In the genomic region with DNA sequence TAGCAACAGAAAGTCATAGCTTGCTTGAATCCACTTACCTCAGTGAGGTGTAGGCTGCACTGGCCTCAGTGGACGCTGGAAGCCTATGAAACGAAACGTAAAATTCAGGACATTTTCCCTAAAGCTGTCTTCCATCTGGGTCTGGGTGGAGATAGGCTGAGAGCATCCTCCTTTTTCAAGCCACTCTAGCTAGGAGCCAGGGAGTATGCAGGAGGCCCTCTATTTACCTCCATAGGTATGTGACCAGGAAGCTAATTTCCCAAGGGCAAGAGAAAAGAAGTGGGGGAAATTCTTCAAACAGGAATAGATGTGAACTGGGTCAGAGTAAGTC, we compare ENCODE assay signal across 10 mouse cellular contexts.
DNase-seq lines count a peak whose midpoint lies in the region; ATAC-seq lines count a peak whose summit lies in the region.
"Had no signal": no experiment of that assay in that cellular context is flagged by ENCODE, and none has a peak within 500 bp of the region (broad histone marks: within the 10 kb centered on the region; RNA-seq: fewer than 3 reads in every experiment).

No protein-coding gene starts in this region.

- H3K4me1 ChIP-seq in embryonic facial prominence, embryonic 11.5 days (ENCODE audit: control insufficient read depth, insufficient read depth, low read length): no peaks in the 10 kb centered on the region
- peaks cover 7% of the 10 kb centered on the region for H3K4me1 ChIP-seq in embryonic facial prominence, embryonic 10.5 days
- H3K4me1 ChIP-seq in hindbrain, embryonic 13.5 days (replicated peaks): no peaks in the 10 kb centered on the region; the same call in 1 of the 2 replicates
- H3K4me1 ChIP-seq in hindbrain, embryonic 10.5 days (replicated peaks): peaks cover 5% of the 10 kb centered on the region
- H3K4me1 ChIP-seq in neural tube, embryonic 12.5 days: no peaks in the 10 kb centered on the region
- 0 out of 2 replicates have a peak, but pooled peaks cover 6% of the 10 kb centered on the region for H3K4me1 ChIP-seq in neural tube, embryonic 15.5 days
- H3K4me1 ChIP-seq: limb, embryonic 12.5 days had no signal

- peak overlapping the region; percentile 50; the same call in 1 of the 2 replicates for H3K9ac ChIP-seq in embryonic facial prominence, embryonic 11.5 days (replicated peaks; ENCODE audit: low read length)
- no peak overlapping the region for H3K9ac ChIP-seq in hindbrain, embryonic 13.5 days
- H3K9ac ChIP-seq in neural tube, embryonic 12.5 days: no peak overlapping the region
- no peak overlapping the region for H3K9ac ChIP-seq in neural tube, embryonic 15.5 days (replicated peaks)
- H3K9ac ChIP-seq: limb, embryonic 12.5 days had no signal

- no peak overlapping the region for H3K27ac ChIP-seq in embryonic facial prominence, embryonic 11.5 days (replicated peaks; ENCODE audit: low read depth, low read length)
- no peak overlapping the region for H3K27ac ChIP-seq in embryonic facial prominence, embryonic 10.5 days (replicated peaks)
- H3K27ac ChIP-seq in hindbrain, embryonic 13.5 days: no peak overlapping the region
- H3K27ac ChIP-seq in hindbrain, embryonic 10.5 days: no peak overlapping the region
- H3K27ac ChIP-seq in neural tube, embryonic 12.5 days: no peak overlapping the region
- no peak overlapping the region for H3K27ac ChIP-seq in neural tube, embryonic 15.5 days (replicated peaks)
- H3K27ac ChIP-seq: limb, embryonic 12.5 days had no signal

- H3K9me3 ChIP-seq in embryonic facial prominence, embryonic 11.5 days (replicated peaks; ENCODE audit: control insufficient read depth, low read length): no peaks in the 10 kb centered on the region
- H3K9me3 ChIP-seq in embryonic facial prominence, embryonic 10.5 days: no peaks in the 10 kb centered on the region
- H3K9me3 ChIP-seq in hindbrain, embryonic 13.5 days: no peaks in the 10 kb centered on the region
- H3K9me3 ChIP-seq in hindbrain, embryonic 10.5 days: no peaks in the 10 kb centered on the region
- no peaks in the 10 kb centered on the region for H3K9me3 ChIP-seq in neural tube, embryonic 12.5 days
- H3K9me3 ChIP-seq in neural tube, embryonic 15.5 days (replicated peaks): no peaks in the 10 kb centered on the region
- H3K9me3 ChIP-seq: limb, embryonic 12.5 days had no signal

- H3K4me3 ChIP-seq in embryonic facial prominence, embryonic 11.5 days (ENCODE audit: low read depth, low read length): no peak overlapping the region
- no peak overlapping the region for H3K4me3 ChIP-seq in embryonic facial prominence, embryonic 10.5 days
- H3K4me3 ChIP-seq in hindbrain, embryonic 13.5 days: no peak overlapping the region
- no peak overlapping the region for H3K4me3 ChIP-seq in hindbrain, embryonic 10.5 days
- H3K4me3 ChIP-seq in neural tube, embryonic 12.5 days: no peak overlapping the region
- 0 out of 2 replicates have a peak overlapping the region, but pooled peaks have one; percentile 31 for H3K4me3 ChIP-seq in neural tube, embryonic 15.5 days (replicated peaks)
- H3K4me3 ChIP-seq: erythroblast, embryonic 14.5 days; limb, embryonic 12.5 days had no signal

- no peaks in the 10 kb centered on the region for H3K36me3 ChIP-seq in embryonic facial prominence, embryonic 11.5 days (replicated peaks; ENCODE audit: control insufficient read depth, insufficient read depth, low read depth, low read length)
- H3K36me3 ChIP-seq in embryonic facial prominence, embryonic 10.5 days (replicated peaks): no peaks in the 10 kb centered on the region
- no peaks in the 10 kb centered on the region for H3K36me3 ChIP-seq in hindbrain, embryonic 13.5 days
- H3K36me3 ChIP-seq in hindbrain, embryonic 10.5 days: no peaks in the 10 kb centered on the region
- H3K36me3 ChIP-seq in neural tube, embryonic 12.5 days: no peaks in the 10 kb centered on the region
- H3K36me3 ChIP-seq in neural tube, embryonic 15.5 days: no peaks in the 10 kb centered on the region
- H3K36me3 ChIP-seq: limb, embryonic 12.5 days had no signal

- no peak for DNase-seq in embryonic facial prominence, embryonic 11.5 days (ENCODE audit: low spot score)
- DNase-seq in embryonic facial prominence, embryonic 10.5 days (ENCODE audit: low spot score): no peak
- DNase-seq in hindbrain, embryonic 10.5 days (ENCODE audit: low spot score): no peak
- DNase-seq in neural tube, embryonic 10.5 days (ENCODE audit: extremely low spot score, low spot score): no peak
- DNase-seq in kidney, adult 8-10 months: no peak

- WGBS in embryonic facial prominence, embryonic 11.5 days: 85% methylated on average over 3 of the region's 3 CpGs
- 86% methylated on average over 3 of the region's 3 CpGs for WGBS in embryonic facial prominence, embryonic 10.5 days
- WGBS in hindbrain, embryonic 13.5 days: 85% methylated on average over 3 of the region's 3 CpGs
- 82% methylated on average over 3 of the region's 3 CpGs for WGBS in hindbrain, embryonic 10.5 days
- 78% methylated on average over 3 of the region's 3 CpGs for WGBS in neural tube, embryonic 12.5 days
- WGBS in neural tube, embryonic 15.5 days: 85% methylated on average over 3 of the region's 3 CpGs

- H3K4me2 ChIP-seq in embryonic facial prominence, embryonic 11.5 days (ENCODE audit: low read depth, low read length): no peak overlapping the region
- 0 out of 2 replicates have a peak overlapping the region, but pooled peaks have one; percentile 49 for H3K4me2 ChIP-seq in hindbrain, embryonic 13.5 days
- H3K4me2 ChIP-seq in neural tube, embryonic 12.5 days (replicated peaks): peak overlapping the region; percentile 58; the same call in 1 of the 2 replicates
- peak overlapping the region; percentile 68; the same call in 1 of the 2 replicates for H3K4me2 ChIP-seq in neural tube, embryonic 15.5 days

- H3K27me3 ChIP-seq in embryonic facial prominence, embryonic 11.5 days (ENCODE audit: control insufficient read depth, insufficient read depth, low read length): no peaks in the 10 kb centered on the region
- peaks cover 16% of the 10 kb centered on the region; the same call in 1 of the 2 replicates for H3K27me3 ChIP-seq in embryonic facial prominence, embryonic 10.5 days (replicated peaks; ENCODE audit: low read depth, poor library complexity, severe bottlenecking)
- H3K27me3 ChIP-seq in hindbrain, embryonic 13.5 days: 0 out of 2 replicates have a peak, but pooled peaks cover 3% of the 10 kb centered on the region
- peaks cover 5% of the 10 kb centered on the region for H3K27me3 ChIP-seq in hindbrain, embryonic 10.5 days (ENCODE audit: insufficient read depth, poor library complexity, severe bottlenecking)
- H3K27me3 ChIP-seq in neural tube, embryonic 12.5 days (replicated peaks): no peaks in the 10 kb centered on the region
- peaks cover 3% of the 10 kb centered on the region; the same call in 1 of the 2 replicates for H3K27me3 ChIP-seq in neural tube, embryonic 15.5 days (replicated peaks)

- no peak for ATAC-seq in embryonic facial prominence, embryonic 11.5 days (replicated peaks; ENCODE audit: insufficient number of reproducible peaks, low FRiP score, low TSS enrichment, low read depth)
- no peak for ATAC-seq in hindbrain, embryonic 13.5 days (ENCODE audit: low FRiP score)
- ATAC-seq in neural tube, embryonic 12.5 days (ENCODE audit: low FRiP score, low read depth): no peak
- ATAC-seq in neural tube, embryonic 15.5 days (ENCODE audit: low FRiP score): no peak
